Mouse (Mus musculus) cerebellum, postnatal 4 days (tissue): ENCODE data around the gene Nodal.
"Not testable (repeated sequence)": the region's sequence is repeated elsewhere in the genome, so short reads cannot be mapped to it uniquely, and the experiment has no call there.

Experiments
- DNase-seq, 2 experiments: peaks; one replicate each; pipeline ENCODE4 v3.0.0; 2022; ENCODE audit warnings: low spot score in 2 of 2, mixed read lengths in 1 of 2

Nodal gene

DNA sequence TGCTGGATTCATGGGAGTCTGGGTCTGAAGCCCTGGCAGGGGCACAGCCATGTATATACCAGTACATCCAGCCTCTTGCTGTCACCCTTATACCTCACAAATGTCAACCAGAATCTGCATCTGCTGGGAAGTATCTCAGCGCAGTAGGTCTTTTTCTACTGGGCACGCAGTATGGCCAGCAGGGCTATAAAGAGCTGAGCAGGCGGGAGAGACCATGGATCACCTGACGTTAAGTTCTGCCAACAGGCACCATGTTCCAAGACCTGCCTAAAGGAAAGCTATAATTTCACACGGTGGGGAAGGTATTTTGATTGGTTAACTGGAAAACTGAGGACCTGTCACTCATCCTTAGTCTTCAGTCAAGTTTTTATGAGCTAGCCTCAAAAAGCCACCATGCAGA lies 11.3 kb downstream of the Nodal start:
- no peak for DNase-seq

DNA sequence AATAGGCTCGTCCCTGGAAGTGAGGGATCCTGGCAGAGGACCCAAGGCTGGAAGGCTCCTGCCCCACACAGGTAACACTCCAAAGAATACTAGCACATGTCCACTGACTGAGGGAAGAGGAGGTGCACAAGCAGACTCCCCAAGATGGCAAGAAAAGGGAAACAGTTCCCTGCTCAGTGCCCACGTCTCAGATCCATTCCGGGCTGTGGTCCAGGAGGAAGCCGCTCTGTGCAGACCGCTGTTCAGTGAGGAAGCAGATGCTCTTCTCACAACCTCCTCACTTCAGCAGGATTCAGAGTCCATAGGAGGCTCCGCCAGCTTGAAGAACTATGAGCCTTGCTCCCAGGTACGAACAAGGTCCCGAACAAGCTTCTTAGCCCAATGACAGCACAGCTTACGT lies 13.6 kb downstream of the Nodal start:
- no peak for DNase-seq

DNA sequence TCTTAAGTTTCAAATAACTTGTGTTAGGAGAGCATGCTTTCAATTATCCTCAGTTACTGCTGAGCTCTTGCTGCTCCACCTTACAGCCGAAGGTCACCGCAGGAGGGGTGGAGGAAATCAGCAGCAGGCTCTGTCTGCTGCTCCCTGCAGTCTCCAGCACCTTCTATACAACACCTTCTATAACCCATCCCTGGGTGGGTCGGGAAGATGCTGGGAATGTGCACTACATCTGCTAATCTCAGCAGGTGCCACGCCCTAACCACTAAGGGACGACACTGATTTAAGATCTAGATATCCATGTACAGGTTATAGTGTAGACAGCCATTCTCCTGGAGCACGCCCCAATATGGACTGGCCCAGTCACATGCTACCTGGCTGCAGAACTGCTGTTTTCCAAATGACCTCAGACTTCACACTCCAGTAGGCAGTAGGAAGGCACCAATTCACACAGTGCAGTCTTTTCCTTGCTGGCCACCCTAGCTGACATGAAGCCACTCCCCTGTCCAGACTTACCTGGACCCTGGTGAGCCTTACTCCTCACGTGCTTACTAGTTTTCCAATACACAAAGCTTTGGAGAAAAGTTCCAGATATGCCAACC lies 22.5 kb downstream of the Nodal start:
- no peak for DNase-seq

GRCm38 (mm10) chr10:61443456-61443855 lies 25.7 kb downstream of the Nodal start:
- DNase-seq: no peak

- no peak for DNase-seq
Measured at GRCm38 (mm10) chr10:61443876-61444275, 26.1 kb downstream of the Nodal start.

- no peak for DNase-seq
Measured at GRCm38 (mm10) chr10:61445016-61445415, 27.2 kb downstream of the Nodal start.

DNA sequence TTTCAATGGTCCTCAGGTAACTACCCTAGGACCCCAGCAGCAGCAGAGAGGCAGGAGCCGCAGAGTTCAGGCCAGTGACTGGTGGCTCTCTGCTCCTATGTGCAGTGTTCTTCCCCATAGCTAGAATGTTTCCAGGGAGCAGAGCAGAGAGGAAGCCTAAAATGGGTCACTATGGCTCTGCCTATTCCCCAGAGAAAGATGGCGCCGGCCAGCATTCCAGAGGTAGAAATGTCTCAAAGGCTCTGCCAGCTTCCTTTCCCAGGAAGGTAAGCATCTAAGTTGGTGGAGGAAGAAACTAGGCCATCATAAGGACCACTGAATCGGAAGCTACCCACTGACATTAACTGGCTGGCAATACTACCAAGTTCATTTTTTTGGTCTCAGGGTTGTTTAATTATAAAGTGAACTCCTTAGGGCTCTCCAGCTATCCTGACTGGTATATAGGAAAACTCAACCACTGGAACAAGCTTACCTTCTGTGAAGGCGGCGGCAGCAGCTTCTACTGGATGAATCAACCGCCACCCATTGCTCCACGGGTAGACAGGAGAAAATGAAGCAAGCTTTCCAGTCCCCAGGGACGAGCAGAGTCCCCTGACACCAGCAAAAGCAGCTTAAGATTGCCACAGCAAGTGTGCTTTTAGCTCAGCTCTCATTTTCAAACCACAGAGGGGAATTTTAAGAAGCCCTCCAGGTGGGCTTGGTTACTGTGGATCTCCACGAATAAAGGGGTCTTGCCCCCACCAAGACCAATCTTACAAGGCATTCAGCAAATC lies 30.0 kb downstream of the Nodal start:
- no peak for DNase-seq

- DNase-seq: no peak
Measured at GRCm38 (mm10) chr10:61448834-61449233, 31.1 kb downstream of the Nodal start.

GRCm38 (mm10) chr10:61451463-61451930 lies 33.7 kb downstream of the Nodal start:
- DNase-seq: no peak

DNA sequence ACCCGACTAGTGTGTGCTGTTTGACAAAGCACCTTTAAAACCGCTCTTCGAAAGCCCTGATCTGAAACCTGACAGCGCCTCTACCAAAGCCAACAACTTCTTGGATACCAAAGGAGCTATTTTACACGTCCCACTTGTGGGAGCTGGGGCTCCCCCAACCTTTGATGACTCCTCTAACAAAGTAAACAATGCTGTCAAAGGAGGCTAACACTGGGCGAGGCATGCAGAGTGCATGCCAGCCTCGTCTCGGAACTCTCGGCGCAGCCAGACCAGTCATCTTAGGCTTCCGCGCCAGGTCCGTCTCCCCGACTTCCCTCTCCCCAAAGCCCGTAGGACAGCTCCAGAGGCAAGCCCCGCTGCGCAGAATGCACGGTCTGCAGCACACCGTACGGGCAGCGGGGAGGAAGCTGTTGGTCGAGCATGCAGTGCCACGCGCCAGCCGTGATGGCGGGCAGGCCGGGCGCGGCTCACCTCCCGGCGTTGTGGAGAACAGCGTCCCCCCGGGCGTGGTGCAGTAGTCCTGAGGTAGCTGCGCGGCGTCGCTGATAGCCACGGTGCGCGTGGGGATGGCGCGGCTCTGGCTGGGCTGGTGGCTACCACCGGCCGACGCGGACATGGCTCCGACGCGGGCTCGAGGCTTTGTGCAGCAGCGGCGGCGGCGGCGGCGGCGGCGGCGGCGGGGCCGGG lies 34.3 kb downstream of the Nodal start:
- DNase-seq: peak in 1 of 2 experiments; percentile 17

- peak; percentile 94 to 97 for DNase-seq
Measured at GRCm38 (mm10) chr10:61452645-61453044, 34.9 kb downstream of the Nodal start, which contains the start of gene Eif4ebp2. Eif4ebp2 (minus strand) TSS chr10:61452661.

DNA sequence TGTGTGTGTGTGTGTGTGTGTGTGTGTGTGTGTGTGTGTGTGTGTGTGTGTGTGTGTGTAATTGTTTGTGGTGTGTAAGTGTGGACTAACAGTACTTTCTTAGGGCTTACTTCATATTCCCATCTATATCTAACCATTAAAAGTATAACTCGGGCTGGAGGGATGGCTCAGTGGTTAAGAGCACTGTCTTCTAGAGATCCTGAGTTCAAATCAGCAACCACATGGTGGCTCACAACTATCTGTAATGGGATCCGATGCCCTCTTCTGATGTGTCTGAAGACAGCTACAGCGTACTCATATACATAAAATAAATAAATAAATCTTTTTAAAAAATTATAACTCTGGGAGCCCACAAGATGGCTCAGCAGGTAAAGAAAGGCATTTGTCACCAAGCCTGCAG lies 35.4 kb downstream of the Nodal start:
- DNase-seq: not testable (repeated sequence)

DNA sequence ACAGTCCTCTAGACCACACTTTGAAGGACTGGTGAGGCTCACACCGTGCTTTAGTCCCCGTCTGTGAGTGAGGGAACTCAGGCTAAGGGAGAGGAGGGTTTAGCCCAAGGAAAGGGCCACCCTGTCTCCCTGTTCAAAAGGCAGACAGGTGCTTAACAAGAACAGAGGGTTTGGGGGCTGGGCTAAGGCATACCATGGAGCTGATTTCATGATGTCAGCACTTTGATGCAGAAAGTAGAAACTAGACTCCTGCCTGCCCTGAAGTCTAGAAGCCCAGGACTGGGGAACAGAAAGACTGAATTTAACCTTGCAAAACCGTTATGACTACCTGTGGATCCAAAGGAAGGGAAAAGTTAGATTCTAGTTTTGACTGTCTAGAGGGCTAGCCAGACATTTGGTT lies 39.4 kb downstream of the Nodal start:
- no peak for DNase-seq

- no peak for DNase-seq
Measured at GRCm38 (mm10) chr10:61465009-61465408, 47.2 kb downstream of the Nodal start.

DNA sequence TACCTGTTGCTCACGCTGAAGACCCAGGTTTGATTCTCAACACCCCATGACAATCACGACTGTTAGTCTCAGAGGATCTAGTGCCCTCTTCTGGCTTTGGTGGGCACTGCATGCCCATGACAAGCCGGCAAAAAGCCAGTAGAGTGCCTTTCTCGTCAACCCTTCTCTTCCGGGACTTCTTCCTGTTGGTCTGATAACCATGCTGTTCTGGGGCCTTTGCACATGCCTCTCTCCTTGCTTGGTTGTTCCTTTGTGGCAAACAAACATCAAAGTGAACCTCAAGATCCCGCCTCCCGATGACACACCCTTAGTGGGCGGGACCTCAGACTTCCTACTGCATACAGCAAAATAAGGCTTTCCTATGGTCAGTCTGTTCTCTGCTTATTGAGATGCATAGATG lies 48.5 kb downstream of the Nodal start:
- DNase-seq: no peak

DNA sequence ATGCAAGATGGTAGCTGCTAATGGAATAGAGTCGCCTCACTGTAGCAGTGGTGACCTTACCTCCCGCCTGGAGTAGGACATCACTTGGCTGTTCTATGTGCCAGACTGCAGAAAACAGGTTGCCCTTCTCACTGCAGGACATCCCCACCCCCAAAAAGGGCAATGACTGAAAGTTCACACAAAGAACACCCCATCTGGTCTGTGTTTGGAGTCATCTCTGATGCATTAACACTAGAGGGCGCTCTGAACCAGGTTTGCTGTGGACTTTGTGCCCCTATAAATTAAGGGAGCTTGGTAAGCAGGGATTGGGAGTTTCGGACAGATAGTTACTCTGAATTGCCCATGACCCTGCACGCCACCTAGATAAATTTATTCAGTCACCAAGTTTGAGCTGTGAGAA lies 49.1 kb downstream of the Nodal start:
- no peak for DNase-seq

GRCm38 (mm10) chr10:61468900-61469299 lies 51.1 kb downstream of the Nodal start:
- DNase-seq: no peak

DNA sequence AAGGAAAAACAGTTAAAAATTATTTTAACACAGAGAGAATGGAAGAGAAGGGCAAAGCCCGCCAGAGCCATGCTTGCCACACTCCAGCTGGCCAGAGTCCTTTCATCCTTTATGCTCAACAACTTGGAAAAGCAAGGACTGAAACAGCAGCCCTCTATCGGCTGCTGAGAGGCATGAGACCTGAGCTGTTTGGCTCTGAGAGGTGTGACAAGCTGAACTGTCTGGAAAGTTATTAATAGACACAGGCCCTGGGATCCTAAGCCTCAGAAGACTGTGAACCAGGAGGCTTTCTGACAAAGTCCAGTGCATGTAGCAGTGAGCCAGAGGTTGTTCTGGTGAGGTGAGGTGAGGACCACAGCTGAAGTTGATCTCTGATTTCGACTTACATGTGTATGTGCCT lies 55.9 kb downstream of the Nodal start:
- DNase-seq: no peak

- DNase-seq: no peak
Measured at GRCm38 (mm10) chr10:61474344-61474743, 56.6 kb downstream of the Nodal start.
